9 mouse cellular contexts compared by ENCODE assay signal in genomic region chr14:20179080-20179479, GRCm38 (mm10). TPM values are rescaled to one million over a fixed set of nuclear protein-coding genes. Genes with fewer than 3 reads are reported as not detected.
A peak's percentile ranks its signal among the peaks of the same experiment; 100 is the strongest.
DNase-seq lines count a peak whose midpoint lies in the region; ATAC-seq and TF ChIP-seq lines count a peak whose summit lies in the region.
"Had no signal": no experiment of that assay in that cellular context is flagged by ENCODE, and none has a peak within 500 bp of the region (broad histone marks: within the 10 kb centered on the region; RNA-seq: fewer than 3 reads in every experiment).

No protein-coding gene starts in this region.

- intact Hi-C loops in gastrocnemius, adult 2 months (cut with DNase I) = no loop called here

- H3K9me3 ChIP-seq in midbrain, embryonic 10.5 days (replicated peaks) = no peaks in the 10 kb centered on the region
- no peaks in the 10 kb centered on the region for H3K9me3 ChIP-seq in midbrain, postnatal 0 days (ENCODE audit: low read length)
- no peaks in the 10 kb centered on the region for H3K9me3 ChIP-seq in hindbrain, embryonic 13.5 days

- peaks cover 60% of the 10 kb centered on the region for H3K4me1 ChIP-seq in midbrain, embryonic 10.5 days
- H3K4me1 ChIP-seq in midbrain, postnatal 0 days (ENCODE audit: insufficient read depth, low read length) = peaks cover 3% of the 10 kb centered on the region; the same call in 1 of the 2 replicates
- peaks cover 49% of the 10 kb centered on the region for H3K4me1 ChIP-seq in hindbrain, embryonic 13.5 days (replicated peaks)

- ATAC-seq in midbrain, postnatal 0 days (ENCODE audit: low FRiP score) = no peak
- no peak for ATAC-seq in hindbrain, embryonic 13.5 days (ENCODE audit: low FRiP score)

- H3K4me2 ChIP-seq in midbrain, postnatal 0 days (ENCODE audit: low read depth, low read length, poor library complexity, severe bottlenecking) = no peak overlapping the region
- peak overlapping the region; percentile 9; the same call in 1 of the 2 replicates for H3K4me2 ChIP-seq in hindbrain, embryonic 13.5 days

- 22% methylated on average over 3 of the region's 3 CpGs for WGBS in midbrain, embryonic 10.5 days
- WGBS in midbrain, postnatal 0 days = 32% methylated on average over 3 of the region's 3 CpGs
- 31% methylated on average over 3 of the region's 3 CpGs for WGBS in hindbrain, embryonic 13.5 days

- TF ChIP-seq CTCF in gastrocnemius, adult 2 months (IDR thresholded peaks at IDR 0.05) = no peak
- no peak for TF ChIP-seq CTCF in midbrain, postnatal 0 days (IDR thresholded peaks at IDR 0.05)

- no peak for DNase-seq in gastrocnemius, adult 2 months
- DNase-seq in gastrocnemius, postnatal 4 days (ENCODE audit: low spot score in 2 of 2) = no peak
- DNase-seq in midbrain, embryonic 10.5 days (ENCODE audit: low spot score) = no peak
- DNase-seq in midbrain, postnatal 0 days (ENCODE audit: low spot score) = no peak
- peak; percentile 65 for DNase-seq in splenic B cell, adult 2 months (ENCODE audit: low read depth, low spot score)
- DNase-seq in left cerebral cortex, adult 18-20 months (ENCODE audit: low spot score in 2 of 2) = no peak
- DNase-seq in cerebellum, adult 11 months = no peak

- no peak overlapping the region for H3K9ac ChIP-seq in midbrain, postnatal 0 days (replicated peaks; ENCODE audit: low read length, poor library complexity, severe bottlenecking)
- no peak overlapping the region; the same call in 1 of the 2 replicates for H3K9ac ChIP-seq in hindbrain, embryonic 13.5 days

- peaks cover 22% of the 10 kb centered on the region for H3K27me3 ChIP-seq in midbrain, embryonic 10.5 days (ENCODE audit: low read depth, poor library complexity, severe bottlenecking)
- 0 out of 2 replicates have a peak, but pooled peaks cover 4% of the 10 kb centered on the region for H3K27me3 ChIP-seq in midbrain, postnatal 0 days (ENCODE audit: insufficient read depth, low read length)
- peaks cover 19% of the 10 kb centered on the region for H3K27me3 ChIP-seq in hindbrain, embryonic 13.5 days
- no peaks in the 10 kb centered on the region for H3K27me3 ChIP-seq in splenic B cell, adult 2 months (ENCODE audit: control insufficient read depth, insufficient read depth, low read length, poor library complexity, severe bottlenecking)

- no peak overlapping the region for H3K27ac ChIP-seq in gastrocnemius, adult 2 months
- H3K27ac ChIP-seq in midbrain, embryonic 10.5 days (replicated peaks) = peak overlapping the region; percentile 46; the same call in 1 of the 2 replicates
- H3K27ac ChIP-seq in midbrain, postnatal 0 days (ENCODE audit: low read depth, low read length) = no peak overlapping the region
- no peak overlapping the region for H3K27ac ChIP-seq in hindbrain, embryonic 13.5 days
- H3K27ac ChIP-seq: layer of hippocampus, adult 2 months had no signal

- H3K4me3 ChIP-seq in gastrocnemius, adult 2 months = peak overlapping the region; percentile 40
- H3K4me3 ChIP-seq in midbrain, embryonic 10.5 days = peak overlapping the region; percentile 72
- no peak overlapping the region for H3K4me3 ChIP-seq in midbrain, postnatal 0 days (ENCODE audit: low read depth, low read length)
- no peak overlapping the region for H3K4me3 ChIP-seq in hindbrain, embryonic 13.5 days
- H3K4me3 ChIP-seq: layer of hippocampus, adult 2 months had no signal

- peaks cover 3% of the 10 kb centered on the region; the same call in 1 of the 2 replicates for H3K36me3 ChIP-seq in midbrain, embryonic 10.5 days
- H3K36me3 ChIP-seq in midbrain, postnatal 0 days (ENCODE audit: insufficient read depth, low read length) = no peaks in the 10 kb centered on the region
- no peaks in the 10 kb centered on the region for H3K36me3 ChIP-seq in hindbrain, embryonic 13.5 days
- H3K36me3 ChIP-seq in splenic B cell, adult 2 months (ENCODE audit: control insufficient read depth, insufficient read depth, low read length, poor library complexity, severe bottlenecking) = no peaks in the 10 kb centered on the region

RNA-seq across cellular contexts. Expression of gene Kcnk5, which starts 2.5 kb away (rescaled TPM):
- total RNA-seq in gastrocnemius, adult 2 months (2021) = under 1 TPM; 0.48 to 0.73 TPM
- total RNA-seq in gastrocnemius, postnatal 4 days (2021) = 1 to 10 TPM; 1.6 to 2.9 TPM
- polyA plus RNA-seq in midbrain, embryonic 10.5 days (2016; fragmentation: Nextera tagmentation; extraction: Ambion mirVana) = 10.2 TPM in 2 replicates
- 0.99 and 1.0 TPM in 2 replicates for total RNA-seq in midbrain, postnatal 0 days (2014; rRNA removed)
- polyA plus RNA-seq in midbrain, postnatal 0 days (2015; fragmentation: Nextera tagmentation; extraction: Ambion mirVana) = 0.70 and 0.80 TPM in 2 replicates
- polyA plus RNA-seq in hindbrain, embryonic 13.5 days (2015; fragmentation: Nextera tagmentation; extraction: Ambion mirVana) = 1.9 and 2.3 TPM in 2 replicates
- total RNA-seq in left cerebral cortex, adult 18-20 months (2021) = under 1 TPM; 0.21 to 0.37 TPM

RNA-seq across cellular contexts. Expression of gene Saysd1, which starts 40.7 kb away (rescaled TPM):
- total RNA-seq in gastrocnemius, adult 2 months (2021) = 1 to 10 TPM; 2.9 to 3.2 TPM
- 1 to 10 TPM; 2.6 to 2.9 TPM for total RNA-seq in gastrocnemius, postnatal 4 days (2021)
- 10.2 and 11.3 TPM in 2 replicates for polyA plus RNA-seq in midbrain, embryonic 10.5 days (2016; fragmentation: Nextera tagmentation; extraction: Ambion mirVana)
- total RNA-seq in midbrain, postnatal 0 days (2014; rRNA removed) = 3.8 and 4.9 TPM in 2 replicates
- 8.6 and 9.8 TPM in 2 replicates for polyA plus RNA-seq in midbrain, postnatal 0 days (2015; fragmentation: Nextera tagmentation; extraction: Ambion mirVana)
- 14.7 and 15.5 TPM in 2 replicates for polyA plus RNA-seq in hindbrain, embryonic 13.5 days (2015; fragmentation: Nextera tagmentation; extraction: Ambion mirVana)
- total RNA-seq in left cerebral cortex, adult 18-20 months (2021) = 1 to 10 TPM; 4.1 to 4.3 TPM

Comparison
In these comparisons a context has a peak if more than half of its experiments do, and no peak if none do; other contexts are left out.
1. H3K4me3 ChIP-seq: peak in gastrocnemius, adult 2 months (single experiment) and midbrain, embryonic 10.5 days (single experiment); none in midbrain, postnatal 0 days (single experiment) and hindbrain, embryonic 13.5 days (single experiment).